Mouse (Mus musculus) heart, postnatal 36 days (tissue): Measurements from ENCODE around the gene Bspry. TPM values are rescaled to one million over a fixed set of nuclear protein-coding genes. Genes with fewer than 3 reads are reported as not detected.

ENCODE experiments used
- DNase-seq, 2 experiments: peaks; one replicate each; pipeline ENCODE4 v3.0.0; 2021 to 2022
- intact Hi-C: fragments of 180-260 bp; cut with DNase I; formaldehyde crosslinking; loops from one replicate; pipeline ENCODE4 v1.15.1; 2025
- total RNA-seq, 2 experiments: library from RNA; stranded (reverse); gene quantifications; 2 replicates each; pipeline ENCODE4 v1.2.3; 2021

The Bspry gene
- total RNA-seq = not detected

DNA sequence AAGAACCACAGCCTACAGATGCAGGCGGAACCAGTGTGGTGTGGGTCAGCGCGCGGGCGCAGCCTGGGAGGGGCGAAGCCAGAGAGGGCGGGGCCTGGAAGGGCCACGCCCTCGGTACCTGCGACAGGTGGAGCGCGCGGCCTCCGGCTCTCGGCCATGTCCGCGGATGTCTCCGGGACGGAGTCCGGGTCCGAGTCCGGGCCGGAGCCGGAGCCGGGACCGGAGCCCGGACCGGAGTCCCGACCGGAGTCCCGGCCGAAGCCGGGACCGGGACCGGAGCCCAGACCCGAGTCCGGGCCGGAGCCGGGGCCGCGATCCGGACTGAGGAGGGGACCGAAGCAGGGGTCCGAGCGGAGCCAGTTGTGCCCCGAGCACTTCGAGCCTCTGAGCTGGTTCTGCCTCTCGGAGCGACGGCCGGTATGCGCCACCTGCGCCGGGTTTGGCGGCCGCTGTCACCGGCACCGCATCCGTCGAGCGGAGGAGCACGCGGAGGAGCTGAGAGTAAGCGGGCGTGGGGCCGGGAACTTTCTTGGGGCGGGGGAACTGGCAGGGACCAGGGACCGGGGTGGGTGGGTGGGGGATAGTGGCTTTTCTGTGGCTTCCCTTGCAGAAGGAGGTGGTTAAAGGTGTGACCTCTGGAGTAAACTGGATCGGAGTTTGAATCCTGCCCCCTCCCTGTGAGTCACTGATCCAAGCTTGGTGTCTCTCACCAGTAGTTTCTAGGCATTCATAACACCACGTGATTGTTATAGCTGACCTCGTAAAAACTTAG is at the start of gene Bspry:
Bspry (plus strand) TSS at position 117 of the 772 bp plus-strand sequence.
- DNase-seq = peak in 1 of 2 experiments; percentile 20
- intact Hi-C loops = loop anchor here (2.0 kb wide), 1 partner anchor 23 kb away; the partner anchor contains the start of gene Hdhd3

DNA sequence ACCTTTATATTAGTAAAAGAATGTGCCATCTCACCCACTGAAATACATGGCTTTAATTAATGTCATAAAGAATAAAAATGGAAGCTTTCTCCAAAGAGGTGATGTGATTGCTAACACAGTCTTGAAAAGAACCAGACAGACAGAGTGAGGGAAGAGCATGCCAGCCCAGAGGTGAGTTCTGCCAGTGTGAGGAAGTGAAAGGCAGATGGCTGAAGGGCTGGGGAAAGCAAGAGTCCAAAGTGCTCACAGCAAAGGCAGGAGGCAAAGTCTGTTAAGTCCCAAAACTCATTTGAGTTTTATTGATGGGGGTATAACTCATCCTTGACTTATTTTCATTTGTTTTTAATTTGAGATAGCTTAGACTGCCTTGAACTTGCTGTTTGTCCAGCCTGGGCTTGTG is 49.2 kb upstream of the Bspry start:
- intact Hi-C loops = no loop called here
- DNase-seq = no peak

DNA sequence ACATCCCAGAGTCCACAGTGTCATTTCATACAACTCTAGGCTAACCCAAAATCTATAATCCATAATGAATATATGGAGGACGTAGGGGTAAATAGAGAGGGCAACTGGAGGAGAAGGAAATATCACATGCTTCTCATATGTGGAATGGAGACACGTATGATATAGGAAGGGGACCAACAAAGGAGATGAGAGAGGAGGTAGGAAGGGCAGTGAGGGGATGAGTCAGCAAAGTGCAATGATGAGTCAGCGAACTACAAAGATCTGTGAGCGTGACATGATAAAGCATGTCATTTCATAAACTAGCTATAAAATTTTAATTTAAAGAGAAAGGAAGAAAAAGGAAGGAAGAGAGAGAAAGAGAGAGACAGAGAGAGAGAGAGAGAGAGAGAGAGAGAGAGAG is 48.3 kb upstream of the Bspry start:
- intact Hi-C loops = no loop called here
- DNase-seq = no peak

DNA sequence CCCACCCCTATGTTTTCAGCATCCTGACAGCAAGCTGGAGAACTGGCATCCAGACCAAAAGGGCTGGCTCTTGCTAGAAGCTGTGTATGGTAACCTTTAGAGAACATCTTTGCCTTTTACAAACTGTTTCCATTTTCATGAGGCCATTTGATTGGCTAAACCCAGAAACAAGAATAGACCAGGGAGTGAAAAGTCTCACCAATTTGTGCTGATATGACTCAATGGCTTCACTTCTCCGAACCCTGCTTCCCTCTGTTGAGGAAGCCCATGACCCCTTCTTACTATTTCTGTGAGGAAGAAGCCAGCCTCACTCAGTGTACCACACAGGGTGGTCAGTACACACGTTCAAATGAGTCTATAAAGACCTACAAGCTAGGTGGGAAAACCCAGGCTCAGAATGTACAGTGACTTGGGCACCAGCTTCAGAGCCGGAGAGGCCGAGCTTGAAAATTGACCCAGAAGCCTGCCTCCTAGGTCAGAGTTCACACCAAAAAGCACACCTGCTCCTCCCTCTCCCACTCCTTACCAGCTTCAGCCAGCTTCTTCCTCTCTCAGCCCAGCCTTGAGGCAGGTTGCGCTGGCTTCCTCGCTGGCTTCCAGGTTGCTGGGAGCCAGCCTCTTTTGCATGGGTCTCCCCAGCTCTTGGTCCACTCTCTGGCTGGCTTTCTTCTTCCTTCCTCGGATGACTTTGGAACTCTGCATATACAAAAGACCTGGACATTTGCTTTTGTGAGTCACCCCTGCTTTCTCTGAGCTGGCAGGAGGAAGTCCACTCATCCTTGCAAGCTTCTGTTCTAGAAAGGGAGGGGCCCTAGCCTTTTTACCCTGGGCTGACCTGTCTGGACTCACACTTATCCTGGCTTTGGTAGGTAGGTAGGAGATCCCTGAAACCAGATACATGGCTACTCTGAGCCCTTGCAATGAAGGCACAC is 45.6 kb upstream of the Bspry start:
- DNase-seq = no peak
- intact Hi-C loops = no loop called here

- intact Hi-C loops = no loop called here
- DNase-seq = no peak
These were observed 44.8 kb upstream of the Bspry start, which contains the start of gene Rnf183 for GRCm38 (mm10) chr4:62435081-62435480. Rnf183 (minus strand) TSS chr4:62435252.

- DNase-seq = no peak
- intact Hi-C loops = no loop called here
These were observed 42.5 kb upstream of the Bspry start for GRCm38 (mm10) chr4:62437256-62437778.

DNA sequence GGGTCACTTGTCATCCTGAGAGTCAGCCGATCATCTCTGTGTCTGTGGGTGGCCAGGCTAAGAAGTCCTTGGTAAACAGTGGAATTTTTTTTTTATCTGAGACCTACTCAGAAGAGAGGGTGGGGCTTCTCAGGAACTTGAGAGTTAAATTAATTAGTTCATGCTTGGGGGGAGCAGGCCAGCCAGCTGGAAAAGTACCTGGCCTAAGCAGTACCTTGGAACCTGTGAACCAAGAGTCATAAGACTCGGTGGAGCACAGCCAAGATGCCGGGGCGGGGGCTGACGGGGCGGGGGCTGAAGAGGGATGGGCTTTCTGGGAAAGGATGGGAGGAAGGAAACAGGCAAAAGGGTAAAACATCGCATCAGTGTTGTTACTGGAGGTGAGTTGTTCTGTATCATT is 42.0 kb upstream of the Bspry start:
- intact Hi-C loops = no loop called here
- no peak for DNase-seq

DNA sequence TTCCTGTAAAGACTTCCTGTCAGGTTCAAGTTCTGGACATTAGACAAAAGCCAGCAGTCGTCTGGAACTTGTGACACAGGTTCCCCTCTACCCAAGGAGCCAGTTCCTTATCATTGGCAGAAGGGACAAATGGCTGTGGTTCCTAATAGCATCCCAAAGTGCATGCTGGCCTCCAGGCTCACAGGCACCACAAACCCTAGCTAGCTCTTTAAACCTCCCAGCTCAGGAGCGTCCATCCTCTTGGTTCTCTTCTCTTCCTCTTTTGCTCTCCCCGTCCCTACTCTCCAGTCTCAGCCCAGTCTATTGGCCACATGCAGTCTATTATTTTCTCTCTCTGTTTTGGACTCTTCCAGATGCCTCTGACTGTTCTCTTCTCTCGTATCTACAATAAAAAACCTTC is 40.1 kb upstream of the Bspry start:
- intact Hi-C loops = no loop called here
- DNase-seq = no peak

DNA sequence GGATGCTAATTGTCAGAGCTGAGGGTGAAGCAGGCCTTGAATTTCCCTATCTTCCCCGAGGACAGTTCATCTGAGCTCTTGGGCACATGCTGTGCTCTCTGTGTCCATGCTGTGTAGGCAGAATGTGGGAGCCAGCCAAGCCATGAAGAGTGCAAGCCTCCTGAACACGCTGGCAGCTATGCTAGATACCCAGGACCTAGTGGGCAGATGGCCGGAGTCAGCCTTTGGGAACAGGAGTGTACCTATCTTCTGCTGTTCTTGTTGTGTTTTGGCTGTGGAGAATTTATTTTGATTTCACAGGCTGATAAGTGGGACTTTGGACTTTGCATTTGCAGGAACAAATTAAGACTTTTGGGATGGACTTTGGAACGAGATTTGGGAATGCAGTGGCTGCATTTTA is 39.3 kb upstream of the Bspry start:
- intact Hi-C loops = no loop called here
- no peak for DNase-seq

DNA sequence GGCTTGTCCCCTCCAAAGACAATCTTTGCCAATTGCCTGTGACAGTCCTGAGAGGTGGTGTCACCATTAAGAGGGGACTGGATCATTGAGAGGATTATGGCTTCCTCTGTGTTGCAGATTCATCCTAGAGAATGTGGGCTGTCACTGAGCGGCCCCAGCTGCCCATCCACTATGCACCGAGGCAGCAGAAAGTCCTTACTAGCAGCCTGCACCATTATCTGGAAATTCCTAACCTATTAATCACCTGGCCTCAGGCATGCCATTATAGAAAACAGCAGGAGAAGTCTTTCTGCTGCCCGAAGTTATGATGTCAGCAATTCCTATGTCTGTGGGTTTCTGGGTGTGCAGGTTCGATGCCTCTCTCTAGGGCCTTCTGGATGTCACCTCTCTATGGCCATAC is 38.9 kb upstream of the Bspry start:
- intact Hi-C loops = no loop called here
- no peak for DNase-seq

DNA sequence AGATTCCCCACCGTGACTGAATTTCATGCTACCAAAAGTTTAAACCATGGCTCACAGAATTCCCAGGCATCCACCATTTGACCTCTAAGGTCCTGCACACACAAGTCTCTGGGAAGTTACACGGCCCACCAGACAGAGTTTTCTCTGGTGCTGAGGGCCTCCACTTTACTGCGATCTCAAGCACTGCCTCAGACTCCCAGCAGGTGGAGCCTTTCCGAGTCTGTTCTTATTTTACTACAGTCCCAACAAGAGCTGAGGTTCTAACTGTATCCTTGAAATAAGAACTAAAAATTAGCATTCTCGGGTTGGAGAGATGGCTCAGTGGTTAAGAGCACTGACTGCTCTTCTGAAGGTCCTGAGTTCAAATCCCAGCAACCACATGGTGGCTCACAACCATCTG is 24.9 kb upstream of the Bspry start:
- peak; percentile 21 to 41 for DNase-seq
- intact Hi-C loops = loop anchor here (5.0 kb wide), 2 partner anchors 52 to 307 kb away; no protein-coding TSS in a partner anchor

DNA sequence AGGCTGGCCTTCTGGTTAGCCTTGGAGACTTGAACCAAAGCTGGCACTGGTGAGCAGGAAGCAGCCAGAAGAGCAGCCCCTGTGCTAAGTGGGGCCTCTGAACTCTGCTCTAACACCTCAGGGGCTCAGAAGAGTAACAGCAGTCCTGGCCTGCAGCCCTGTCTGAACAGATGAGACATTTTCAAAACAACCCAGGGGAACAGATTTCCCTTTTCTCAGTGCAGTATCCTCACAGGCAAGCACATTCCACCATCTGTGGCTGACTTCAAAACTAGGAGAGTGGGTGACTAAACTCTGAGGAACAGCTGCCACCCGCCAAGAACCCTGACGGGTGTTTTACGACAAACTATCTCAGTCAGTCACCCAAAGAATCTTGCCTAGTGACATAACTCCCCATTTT is 20.8 kb upstream of the Bspry start:
- intact Hi-C loops = loop anchor here (5.0 kb wide), 2 partner anchors 48 to 303 kb away; no protein-coding TSS in a partner anchor

GRCm38 (mm10) chr4:62460348-62460747 is 19.5 kb upstream of the Bspry start:
- DNase-seq = no peak
- intact Hi-C loops = no loop called here

More for the DNA sequence above, 20.8 kb upstream of the Bspry start:
- no peak for DNase-seq

- intact Hi-C loops = no loop called here
These were observed 16.7 kb upstream of the Bspry start for GRCm38 (mm10) chr4:62463124-62463523.

GRCm38 (mm10) chr4:62468158-62468557 is 11.7 kb upstream of the Bspry start:
- intact Hi-C loops = loop anchor here (5.0 kb wide), 1 partner anchor 34 kb away; the partner anchor contains the start of gene Hdhd3
- DNase-seq = no peak

More at GRCm38 (mm10) chr4:62463124-62463523, 16.7 kb upstream of the Bspry start:
- no peak for DNase-seq

- DNase-seq = peak; percentile 66 to 71
- intact Hi-C loops = no loop called here
These were observed 9.2 kb upstream of the Bspry start, which contains the start of gene Wdr31 for GRCm38 (mm10) chr4:62470598-62471051. Wdr31 (minus strand) TSS chr4:62470896.

DNA sequence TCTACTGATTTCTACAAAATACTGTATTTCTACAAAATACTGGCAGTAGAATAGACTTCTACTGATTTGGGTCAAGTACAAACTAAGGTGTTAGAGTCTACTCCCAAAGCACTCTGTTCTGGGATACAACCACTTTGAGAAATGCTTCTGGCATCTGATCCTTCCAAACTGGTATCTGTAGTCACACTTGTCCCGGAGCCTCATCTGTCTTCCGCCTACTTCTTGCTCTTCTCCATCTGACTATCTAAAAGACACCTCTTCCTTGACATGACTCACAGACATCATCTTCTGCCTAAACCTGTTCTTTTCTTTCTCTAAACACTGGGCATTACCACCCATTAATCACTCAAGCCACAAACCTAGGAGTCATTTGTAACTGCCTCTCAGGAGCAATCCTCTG is 7.8 kb upstream of the Bspry start:
- intact Hi-C loops = no loop called here
- no peak for DNase-seq

GRCm38 (mm10) chr4:62475131-62475530 is 4.7 kb upstream of the Bspry start:
- intact Hi-C loops = no loop called here
- no peak for DNase-seq

DNA sequence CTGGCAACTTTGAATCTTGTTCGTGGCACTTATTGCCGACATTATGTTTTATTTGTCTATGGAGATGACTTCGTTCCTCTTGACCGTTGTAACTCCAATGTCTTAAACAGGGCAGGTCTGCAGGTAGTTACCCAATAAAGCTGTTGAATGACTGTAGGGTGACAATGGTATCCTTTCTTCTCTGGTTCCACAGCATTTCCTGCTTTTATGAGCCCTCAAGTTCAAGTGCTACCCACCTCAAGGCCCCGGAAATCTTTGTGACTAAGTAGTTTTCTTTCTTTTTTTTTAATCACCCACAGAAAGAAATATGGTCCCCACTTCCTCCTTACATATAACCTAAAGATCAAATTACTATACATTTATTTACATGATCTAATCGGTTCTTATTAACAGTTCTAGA is 4.1 kb upstream of the Bspry start:
- DNase-seq = no peak
- intact Hi-C loops = no loop called here

GRCm38 (mm10) chr4:62477542-62478244 is 2.2 kb upstream of the Bspry start:
- intact Hi-C loops = no loop called here
- no peak for DNase-seq
